Mouse (Mus musculus) kidney, postnatal 0 days (tissue): ENCODE measurements at regions not wholly inside any gene's neighbourhood (a gene's known extent, or its start where the extent isn't known, plus 50 kb on each side); places are given as distances from the start of the nearest gene placed in this dataset.
A peak's percentile ranks its signal among the peaks of the same experiment; 100 is the strongest.

Experiments used
- ATAC-seq: fragments of 200-750 bp; cut with Nextera tagmentation; replicated peaks from 2 replicates; pipeline ENCODE4 v1.8.0; 2017; ENCODE audit warnings: low read depth, moderate number of reproducible peaks, moderate TSS enrichment, moderate library complexity; ENCODE audit not compliant: low FRiP score
- DNase-seq: peaks from one replicate; pipeline ENCODE4 v3.0.0-alpha.2; 2016; ENCODE audit warnings: low spot score
- H3K27ac ChIP-seq: fragments of 300-500 bp; sonication (generic); 2 replicates; pipeline ENCODE4 v1.5.1; 2014; ENCODE audit warnings: mild to moderate bottlenecking
- H3K27me3 ChIP-seq: fragments of 300-500 bp; sonication (generic); 2 replicates; pipeline ENCODE4 v1.6.1; 2014; ENCODE audit warnings: low read length, mixed read lengths; ENCODE audit not compliant: insufficient read depth
- H3K36me3 ChIP-seq: fragments of 300-500 bp; sonication (generic); 2 replicates; pipeline ENCODE4 v1.6.1; 2014; ENCODE audit warnings: low read length, mixed read lengths; ENCODE audit not compliant: insufficient read depth
- H3K4me1 ChIP-seq: fragments of 300-500 bp; sonication (generic); replicated peaks from 2 replicates; pipeline ENCODE4 v1.6.1; 2014; ENCODE audit warnings: antibody characterized with exemption, low read length, mixed read lengths; ENCODE audit not compliant: insufficient read depth
- H3K4me2 ChIP-seq: fragments of 300-500 bp; sonication (generic); 2 replicates; pipeline ENCODE4 v1.6.1; 2014; ENCODE audit warnings: mild to moderate bottlenecking, low read length, moderate library complexity, mixed read lengths
- H3K4me3 ChIP-seq: fragments of 300-500 bp; sonication (generic); replicated peaks from 2 replicates; pipeline ENCODE4 v1.5.1; 2014; ENCODE audit warnings: low read depth, low read length
- H3K9ac ChIP-seq: fragments of 300-500 bp; sonication (generic); 2 replicates; pipeline ENCODE4 v1.6.1; 2014; ENCODE audit warnings: low read depth, low read length
- H3K9me3 ChIP-seq: fragments of 300-500 bp; sonication (generic); replicated peaks from 2 replicates; pipeline ENCODE4 v1.6.1; 2016; ENCODE audit warnings: low read length, inconsistent platforms, mixed read lengths
- CTCF ChIP-seq: IDR thresholded peaks from 2 replicates; pipeline ENCODE4 v1.5.1; 2016; ENCODE audit warnings: antibody characterized with exemption, low read depth, mild to moderate bottlenecking, moderate library complexity
- WGBS: fragments of 180-500 bp; shearing (Covaris S2); extraction: QIAGEN DNeasy Blood & Tissue Kit; methylation state at CpG from one replicate; pipeline ENCODE4 v1.1.7; 2014; 5-methylcytosine and 5-hydroxymethylcytosine counted together

DNA sequence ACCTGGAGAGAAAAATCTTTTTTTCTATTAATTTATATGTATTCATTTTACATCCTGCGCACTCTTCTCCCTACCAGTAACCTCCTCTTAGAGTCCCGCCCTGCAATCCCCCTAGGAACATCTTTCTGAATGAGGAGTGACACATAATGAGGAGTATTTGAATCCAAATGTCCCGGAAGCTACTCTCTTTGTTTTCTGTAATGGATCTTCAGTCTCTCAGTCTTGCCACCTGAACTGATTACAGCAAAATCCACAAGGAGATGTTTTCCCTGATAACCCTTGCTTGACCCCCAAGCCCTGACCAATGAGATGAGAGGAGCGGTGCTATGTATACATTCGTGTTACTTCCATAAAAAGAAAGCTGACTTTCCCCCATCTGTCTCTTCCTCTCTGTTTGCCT, 334.4 kb upstream of the Marcks start:
- no peak overlapping the region for H3K4me2 ChIP-seq
- H3K27me3 ChIP-seq: no peaks in the 10 kb centered on the region
- no peak overlapping the region for H3K27ac ChIP-seq
- no peak for ATAC-seq
- H3K9me3 ChIP-seq: no peaks in the 10 kb centered on the region
- WGBS: 87% methylated on average over 5 of the region's 5 CpGs
- no peak for TF ChIP-seq CTCF
- H3K9ac ChIP-seq: no peak overlapping the region
- H3K36me3 ChIP-seq: no peaks in the 10 kb centered on the region
- DNase-seq: no peak
- H3K4me3 ChIP-seq: no peak overlapping the region
- no peaks in the 10 kb centered on the region for H3K4me1 ChIP-seq

DNA sequence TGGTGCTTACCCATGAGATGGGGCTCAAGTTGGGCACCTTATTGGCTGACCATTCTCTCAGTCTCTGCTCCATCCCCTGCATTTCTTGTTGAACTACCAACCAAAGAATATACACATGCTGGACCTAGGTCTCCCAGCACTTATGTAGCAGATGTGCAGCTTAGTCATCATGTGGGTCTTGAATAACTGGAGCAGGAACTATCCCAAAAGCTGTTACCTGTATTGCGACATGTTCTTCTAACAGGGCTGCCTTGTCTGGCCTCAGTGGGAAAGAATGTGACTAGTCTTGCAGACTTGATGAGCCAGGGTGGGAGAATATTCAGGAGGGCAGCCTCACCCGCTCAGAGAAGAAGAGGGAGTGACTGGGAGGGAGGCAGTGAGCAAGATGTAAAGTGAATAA, 318.7 kb upstream of the Marcks start:
- no peak for TF ChIP-seq CTCF
- Histone ChIP-seq H3K4me1 (no peaks in the 10 kb centered on the region), H3K27ac (no peak overlapping the region), H3K9me3 (no peaks in the 10 kb centered on the region), H3K36me3 (no peaks in the 10 kb centered on the region), H3K4me3 (no peak overlapping the region), H3K4me2 (no peak overlapping the region), H3K27me3 (no peaks in the 10 kb centered on the region), H3K9ac (no peak overlapping the region)
- 71% methylated on average over 2 of the region's 2 CpGs for WGBS
- no peak for DNase-seq
- no peak for ATAC-seq

GRCm38 (mm10) chr10:37449894-37450293, 311.2 kb upstream of the Marcks start:
- H3K36me3 ChIP-seq: no peaks in the 10 kb centered on the region
- H3K27me3 ChIP-seq: no peaks in the 10 kb centered on the region
- no peak for DNase-seq
- H3K4me2 ChIP-seq: no peak overlapping the region
- H3K4me3 ChIP-seq: no peak overlapping the region
- no peak overlapping the region for H3K27ac ChIP-seq
- WGBS: 75% methylated on average over 2 of the region's 2 CpGs
- H3K4me1 ChIP-seq: no peaks in the 10 kb centered on the region
- no peak for ATAC-seq
- H3K9me3 ChIP-seq: no peaks in the 10 kb centered on the region
- no peak overlapping the region for H3K9ac ChIP-seq
- no peak for TF ChIP-seq CTCF

- ATAC-seq (no peak), DNase-seq (peak; percentile 62)
- TF ChIP-seq CTCF: no peak
- H3K4me3 ChIP-seq: no peak overlapping the region
- no peaks in the 10 kb centered on the region for H3K36me3 ChIP-seq
- no peak overlapping the region for H3K9ac ChIP-seq
- 66% methylated on average over 4 of the region's 4 CpGs for WGBS
- H3K4me2 ChIP-seq: no peak overlapping the region
- no peak overlapping the region for H3K27ac ChIP-seq
- no peaks in the 10 kb centered on the region for H3K4me1 ChIP-seq
- no peaks in the 10 kb centered on the region for H3K9me3 ChIP-seq
- no peaks in the 10 kb centered on the region for H3K27me3 ChIP-seq
Observed at GRCm38 (mm10) chr10:37447333-37448204, 308.8 kb upstream of the Marcks start.

DNA sequence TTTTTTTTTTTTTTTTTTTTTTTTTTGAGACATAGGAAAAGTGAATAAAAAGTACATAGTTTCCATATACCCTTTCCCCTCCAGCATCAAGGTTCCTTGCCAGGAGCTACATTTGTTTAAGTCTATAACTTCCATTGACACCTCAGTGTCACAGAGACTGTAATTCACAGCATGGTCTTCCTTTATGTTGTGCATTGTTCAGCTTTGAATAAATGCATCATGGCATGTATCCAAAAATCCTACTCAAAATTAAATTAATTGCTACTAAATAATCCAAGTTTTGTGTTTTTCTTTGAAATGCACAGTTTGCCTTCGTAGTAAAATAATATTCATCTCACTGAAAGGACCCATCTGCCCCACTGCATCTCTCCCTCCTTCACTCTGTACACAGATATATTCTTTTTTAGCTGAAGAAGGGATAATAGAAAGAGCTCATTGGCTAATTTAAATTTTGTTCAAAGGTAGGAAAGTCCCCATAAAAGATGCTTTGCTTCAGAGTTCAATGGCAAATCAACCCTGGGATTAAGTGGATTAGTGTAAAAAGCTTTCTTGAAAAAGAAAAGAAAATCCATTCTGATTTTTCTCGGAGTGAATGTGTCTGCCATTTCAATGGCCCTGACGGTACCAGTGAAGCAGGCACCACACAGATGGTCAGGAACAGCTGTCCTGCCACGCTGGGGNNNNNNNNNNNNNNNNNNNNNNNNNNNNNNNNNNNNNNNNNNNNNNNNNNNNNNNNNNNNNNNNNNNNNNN, 301.3 kb upstream of the Marcks start:
- H3K4me2 ChIP-seq: no peak overlapping the region
- 71% methylated on average over 4 of the region's 4 CpGs for whole genome bisulfite sequencing
- no peak overlapping the region for H3K4me3 ChIP-seq
- DNase-seq (peak; percentile 43), ATAC-seq (no peak)
- H3K9ac ChIP-seq: no peak overlapping the region
- no peaks in the 10 kb centered on the region for H3K36me3 ChIP-seq
- H3K27me3 ChIP-seq: no peaks in the 10 kb centered on the region
- TF ChIP-seq CTCF: no peak
- no peaks in the 10 kb centered on the region for H3K4me1 ChIP-seq
- H3K9me3 ChIP-seq: no peaks in the 10 kb centered on the region
- H3K27ac ChIP-seq: no peak overlapping the region

DNA sequence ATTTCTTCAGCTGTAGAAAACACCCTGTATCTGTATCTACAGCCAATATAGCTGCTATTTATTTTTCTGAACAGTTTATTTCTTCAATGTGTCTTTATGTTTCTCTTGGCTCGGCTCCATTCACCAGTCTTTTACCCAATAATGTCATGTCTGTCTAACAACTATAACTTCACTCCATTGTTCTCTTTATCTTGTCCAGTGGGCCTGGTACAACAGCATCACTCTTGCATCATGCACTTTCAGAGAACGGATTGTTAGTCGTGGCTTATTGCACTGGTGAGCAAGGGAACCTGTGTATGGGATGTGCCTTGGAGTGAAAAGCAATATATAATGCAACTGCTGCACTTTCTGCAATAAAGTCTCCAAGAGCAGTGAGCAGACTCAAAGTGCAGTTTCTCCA, 299.6 kb upstream of the Marcks start:
- Histone ChIP-seq H3K9me3 (no peaks in the 10 kb centered on the region), H3K9ac (no peak overlapping the region), H3K4me1 (no peaks in the 10 kb centered on the region), H3K4me2 (no peak overlapping the region), H3K27me3 (no peaks in the 10 kb centered on the region), H3K4me3 (no peak overlapping the region), H3K36me3 (no peaks in the 10 kb centered on the region), H3K27ac (no peak overlapping the region)
- TF ChIP-seq CTCF: no peak
- 29% methylated on average over 3 of the region's 3 CpGs for WGBS
- ATAC-seq: no peak
- DNase-seq: no peak
